Mouse (Mus musculus): ENCODE measurements around the gene Zfp942. TPM values are rescaled to one million over a fixed set of nuclear protein-coding genes. Genes with fewer than 3 reads are reported as not detected.

Gene Zfp942
- 5.5 TPM for polyA plus RNA-seq (2014; fragmentation: Illumina TruSeq; extraction: RNeasy Lipid Tissue Mini Kit (QIAGEN cat#74804); ENCODE audit: insufficient read depth, low read depth, low replicate concordance)

GRCm38 (mm10) chr17:21962107-21962907, at the start of gene Zfp942, which contains the start of gene Zfp943:
TSS of gene Zfp942 (minus strand) at chr17:21962464.
TSS of gene Zfp943 (plus strand) at chr17:21962552.

GRCm38 (mm10) chr17:21909456-21910052, 52.7 kb downstream of the Zfp942 start, which contains the start of gene Zfp995:
TSS of gene Zfp995 (minus strand) at chr17:21909926.

Other genes starting within 250 kb of the Zfp942 start
- gene Zfp229, start 231.7 kb downstream of the Zfp942 start, polyA plus RNA-seq (2014; fragmentation: Illumina TruSeq; extraction: RNeasy Lipid Tissue Mini Kit (QIAGEN cat#74804); ENCODE audit: insufficient read depth, low read depth, low replicate concordance): 2.6 TPM
- 1.7 TPM for gene Zfp820, start 116.7 kb downstream of the Zfp942 start, polyA plus RNA-seq (2014; fragmentation: Illumina TruSeq; extraction: RNeasy Lipid Tissue Mini Kit (QIAGEN cat#74804); ENCODE audit: insufficient read depth, low read depth, low replicate concordance)
- 2.5 TPM for gene Zfp995, start 52.5 kb downstream of the Zfp942 start, polyA plus RNA-seq (2014; fragmentation: Illumina TruSeq; extraction: RNeasy Lipid Tissue Mini Kit (QIAGEN cat#74804); ENCODE audit: insufficient read depth, low read depth, low replicate concordance)
- 10.0 TPM for gene Zfp943, start 88 bp upstream of the Zfp942 start, polyA plus RNA-seq (2014; fragmentation: Illumina TruSeq; extraction: RNeasy Lipid Tissue Mini Kit (QIAGEN cat#74804); ENCODE audit: insufficient read depth, low read depth, low replicate concordance)
- gene Zfp947, start 203.7 kb upstream of the Zfp942 start, polyA plus RNA-seq (2014; fragmentation: Illumina TruSeq; extraction: RNeasy Lipid Tissue Mini Kit (QIAGEN cat#74804); ENCODE audit: insufficient read depth, low read depth, low replicate concordance): 0.86 TPM

Measured in lung, adult 10 weeks (tissue).